Mouse (Mus musculus) olfactory bulb, adult 2 months (tissue): ENCODE measurements around the gene Plbd2.

Source experiments
- CTCF ChIP-seq: fragments of 200-500 bp; IDR thresholded peaks from 2 replicates; pipeline ENCODE4 v1.5.1; 2012; ENCODE audit warnings: low read depth, mild to moderate bottlenecking, low read length, moderate library complexity; ENCODE audit not compliant: insufficient read depth
- POLR2A ChIP-seq: fragments of 200-500 bp; IDR thresholded peaks from 2 replicates; pipeline ENCODE4 v1.6.1; 2012; ENCODE audit warnings: mild to moderate bottlenecking, low read depth, low read length, moderate library complexity; ENCODE audit not compliant: insufficient read depth

DNA sequence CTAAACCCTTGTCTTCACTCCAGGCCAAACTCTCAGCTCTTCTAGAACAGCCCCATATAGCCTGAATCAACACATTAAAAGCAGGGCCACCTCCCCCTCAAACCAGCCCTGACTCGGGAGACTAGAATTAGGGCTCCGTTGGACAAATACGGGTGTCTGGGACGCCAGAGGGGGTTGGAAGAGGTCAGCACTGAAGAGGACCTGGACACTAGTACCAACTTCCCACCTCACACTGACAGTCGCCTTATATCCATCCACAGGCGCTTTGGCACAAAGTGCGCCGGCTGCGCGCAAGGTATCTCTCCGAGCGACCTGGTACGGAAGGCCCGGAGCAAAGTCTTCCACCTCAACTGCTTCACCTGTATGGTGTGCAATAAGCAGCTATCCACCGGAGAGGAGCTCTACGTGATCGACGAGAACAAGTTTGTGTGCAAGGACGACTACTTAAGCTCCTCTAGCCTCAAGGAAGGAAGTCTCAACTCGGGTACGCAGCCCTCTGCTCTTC lies 69.1 kb downstream of the Plbd2 start:
- TF ChIP-seq CTCF (no peak), POLR2A (no peak)
